Mouse (Mus musculus): Measurements from ENCODE around the gene Ece1. TPM values are rescaled to one million over a fixed set of nuclear protein-coding genes. Genes with fewer than 3 reads are reported as not detected.
A peak's percentile ranks its signal among the peaks of the same experiment; 100 is the strongest.

Ece1 gene
- polyA plus RNA-seq, 1 experiment from 2014 or later: 22.9 TPM

GRCm38 (mm10) chr4:137865221-137865641 lies 3.2 kb downstream of the Ece1 start:
- Histone ChIP-seq H3K27me3 (ENCODE audit: control insufficient read depth, insufficient read depth, low read length) (no peaks in the 10 kb centered on the region), H3K4me2 (replicated peaks; ENCODE audit: low read depth) (peak overlapping the region; percentile 21; the same call in 1 of the 2 replicates), H3K27ac (replicated peaks) (0 out of 2 replicates have a peak overlapping the region, but pooled peaks have one; percentile 25), H3K36me3 (ENCODE audit: control insufficient read depth, insufficient read depth, low read length) (no peaks in the 10 kb centered on the region), H3K4me3 (ENCODE audit: low read depth, low read length) (no peak overlapping the region), H3K9ac (ENCODE audit: low read length) (0 out of 2 replicates have a peak overlapping the region, but pooled peaks have one; percentile 27), H3K9me3 (ENCODE audit: control insufficient read depth, low read length) (no peaks in the 10 kb centered on the region), H3K4me1 (replicated peaks; ENCODE audit: control insufficient read depth, insufficient read depth) (peaks cover 29% of the 10 kb centered on the region)
- DNase-seq (ENCODE audit: low spot score): no peak
- ATAC-seq (ENCODE audit: low FRiP score, low TSS enrichment): no peak
- TF ChIP-seq EP300 (optimal IDR thresholded peaks at IDR 0.05) (no peak), CTCF (IDR thresholded peaks at IDR 0.05; ENCODE audit: low read depth) (no peak)
- 60% methylated on average over 10 of the region's 10 CpGs for WGBS

DNA sequence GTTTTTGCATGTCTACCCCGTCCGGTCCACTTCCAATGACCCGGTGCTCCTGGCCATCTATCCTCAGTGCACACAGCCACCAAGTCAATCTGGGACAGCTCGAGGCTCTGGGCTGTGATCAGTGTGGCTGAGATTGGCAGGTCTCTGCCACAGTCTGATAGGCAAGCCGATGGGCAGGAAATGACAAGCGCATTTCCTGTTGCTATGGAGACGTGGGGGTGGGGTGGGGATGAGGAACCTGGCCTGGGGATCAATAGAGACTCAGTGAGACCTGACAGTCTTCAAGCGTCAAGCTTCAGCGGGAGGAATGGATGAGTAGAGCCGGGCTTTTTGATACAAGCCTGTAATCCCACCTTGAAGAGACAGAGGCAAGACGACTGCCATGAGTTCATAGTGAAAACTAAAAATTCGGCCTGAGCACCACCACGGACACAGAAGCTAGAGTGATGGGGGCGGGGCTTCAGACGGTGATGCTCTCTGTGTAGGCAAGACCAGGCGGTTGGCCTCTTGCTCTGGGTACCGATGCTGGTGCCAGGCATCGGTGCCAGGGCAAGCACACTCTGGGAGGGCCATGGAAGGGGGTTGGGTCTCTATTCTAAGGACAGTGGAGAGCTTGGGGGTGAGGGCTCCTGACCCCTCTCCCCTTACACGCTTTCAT lies 4.3 kb downstream of the Ece1 start:
- DNase-seq (ENCODE audit: low spot score): no peak
- no peak for ATAC-seq (ENCODE audit: low FRiP score, low TSS enrichment)
- Histone ChIP-seq H3K4me1 (replicated peaks; ENCODE audit: control insufficient read depth, insufficient read depth) (peaks cover 32% of the 10 kb centered on the region), H3K9me3 (ENCODE audit: control insufficient read depth, low read length) (no peaks in the 10 kb centered on the region), H3K27ac (replicated peaks) (no peak overlapping the region), H3K4me2 (replicated peaks; ENCODE audit: low read depth) (no peak overlapping the region), H3K36me3 (ENCODE audit: control insufficient read depth, insufficient read depth, low read length) (no peaks in the 10 kb centered on the region), H3K9ac (ENCODE audit: low read length) (no peak overlapping the region), H3K27me3 (ENCODE audit: control insufficient read depth, insufficient read depth, low read length) (no peaks in the 10 kb centered on the region), H3K4me3 (ENCODE audit: low read depth, low read length) (no peak overlapping the region)
- 51% methylated on average over 19 of the region's 19 CpGs for WGBS
- no peak for TF ChIP-seq CTCF (IDR thresholded peaks at IDR 0.05; ENCODE audit: low read depth)
- TF ChIP-seq EP300 (optimal IDR thresholded peaks at IDR 0.05): no peak

GRCm38 (mm10) chr4:137867225-137867624 lies 5.2 kb downstream of the Ece1 start:
- H3K9ac ChIP-seq (ENCODE audit: low read length): 0 out of 2 replicates have a peak overlapping the region, but pooled peaks have one; percentile 4
- H3K27ac ChIP-seq (replicated peaks): peak overlapping the region; percentile 40; the same call in 1 of the 2 replicates
- H3K9me3 ChIP-seq (ENCODE audit: control insufficient read depth, low read length): no peaks in the 10 kb centered on the region
- H3K4me1 ChIP-seq (replicated peaks; ENCODE audit: control insufficient read depth, insufficient read depth): peaks cover 32% of the 10 kb centered on the region
- TF ChIP-seq CTCF (IDR thresholded peaks at IDR 0.05; ENCODE audit: low read depth): no peak
- TF ChIP-seq EP300 (optimal IDR thresholded peaks at IDR 0.05): no peak
- H3K36me3 ChIP-seq (ENCODE audit: control insufficient read depth, insufficient read depth, low read length): no peaks in the 10 kb centered on the region
- peak overlapping the region; percentile 25 for H3K4me2 ChIP-seq (replicated peaks; ENCODE audit: low read depth)
- ATAC-seq (ENCODE audit: low FRiP score, low TSS enrichment) (peak; percentile 50), DNase-seq (ENCODE audit: low spot score) (peak; percentile 76)
- H3K4me3 ChIP-seq (ENCODE audit: low read depth, low read length): no peak overlapping the region
- H3K27me3 ChIP-seq (ENCODE audit: control insufficient read depth, insufficient read depth, low read length): no peaks in the 10 kb centered on the region
- 21% methylated on average over 4 of the region's 4 CpGs for WGBS

GRCm38 (mm10) chr4:137867675-137868257 lies 5.7 kb downstream of the Ece1 start:
- Histone ChIP-seq H3K27me3 (ENCODE audit: control insufficient read depth, insufficient read depth, low read length) (no peaks in the 10 kb centered on the region), H3K4me2 (replicated peaks; ENCODE audit: low read depth) (peak overlapping the region; percentile 25), H3K27ac (replicated peaks) (peak overlapping the region; percentile 40; the same call in 1 of the 2 replicates), H3K9ac (ENCODE audit: low read length) (0 out of 2 replicates have a peak overlapping the region, but pooled peaks have one; percentile 4), H3K36me3 (ENCODE audit: control insufficient read depth, insufficient read depth, low read length) (no peaks in the 10 kb centered on the region), H3K9me3 (ENCODE audit: control insufficient read depth, low read length) (no peaks in the 10 kb centered on the region), H3K4me1 (replicated peaks; ENCODE audit: control insufficient read depth, insufficient read depth) (peaks cover 32% of the 10 kb centered on the region), H3K4me3 (ENCODE audit: low read depth, low read length) (no peak overlapping the region)
- DNase-seq (ENCODE audit: low spot score) (peak; percentile 56), ATAC-seq (ENCODE audit: low FRiP score, low TSS enrichment) (peak; percentile 38)
- TF ChIP-seq EP300 (optimal IDR thresholded peaks at IDR 0.05) (no peak), CTCF (IDR thresholded peaks at IDR 0.05; ENCODE audit: low read depth) (peak; percentile 62)
- WGBS: 31% methylated on average over 13 of the region's 13 CpGs

DNA sequence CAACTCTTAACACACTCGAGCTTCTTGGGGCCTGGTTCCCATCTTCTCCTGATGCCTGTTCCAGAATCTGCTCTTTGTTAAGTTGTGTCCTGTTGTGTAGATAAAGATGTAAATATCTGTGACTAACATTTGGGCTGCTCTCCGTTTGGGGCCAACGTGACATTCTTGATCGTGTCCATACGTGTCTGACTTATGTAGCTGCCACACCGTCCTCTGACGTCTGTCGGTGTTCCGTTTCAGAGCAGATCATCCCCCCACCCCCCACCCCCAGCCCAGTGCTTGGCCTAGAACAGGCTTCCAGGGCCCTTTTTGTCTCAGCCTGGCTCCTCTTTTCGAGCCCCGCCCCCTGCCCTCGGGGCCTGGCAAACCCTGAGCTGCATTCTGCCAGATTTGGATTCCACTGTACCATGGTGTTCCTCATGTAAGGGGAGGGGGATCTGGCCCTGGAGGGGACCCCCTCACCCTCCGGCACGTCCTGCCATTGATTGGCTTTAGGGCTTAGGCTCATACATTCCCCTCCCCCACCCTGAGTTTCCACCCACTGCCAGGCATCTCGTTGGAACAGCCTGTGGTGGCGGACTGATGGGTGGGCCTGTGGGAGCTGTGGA lies 7.7 kb downstream of the Ece1 start:
- no peaks in the 10 kb centered on the region for H3K9me3 ChIP-seq (ENCODE audit: control insufficient read depth, low read length)
- ATAC-seq (ENCODE audit: low FRiP score, low TSS enrichment) (no peak), DNase-seq (ENCODE audit: low spot score) (no peak)
- no peaks in the 10 kb centered on the region for H3K36me3 ChIP-seq (ENCODE audit: control insufficient read depth, insufficient read depth, low read length)
- 0 out of 2 replicates have a peak overlapping the region, but pooled peaks have one; percentile 14 for H3K4me2 ChIP-seq (replicated peaks; ENCODE audit: low read depth)
- H3K27me3 ChIP-seq (ENCODE audit: control insufficient read depth, insufficient read depth, low read length): no peaks in the 10 kb centered on the region
- peaks cover 31% of the 10 kb centered on the region for H3K4me1 ChIP-seq (replicated peaks; ENCODE audit: control insufficient read depth, insufficient read depth)
- H3K4me3 ChIP-seq (ENCODE audit: low read depth, low read length): no peak overlapping the region
- 0 out of 2 replicates have a peak overlapping the region, but pooled peaks have one; percentile 45 for H3K27ac ChIP-seq (replicated peaks)
- 37% methylated on average over 16 of the region's 16 CpGs for WGBS
- TF ChIP-seq EP300 (optimal IDR thresholded peaks at IDR 0.05): no peak
- no peak for TF ChIP-seq CTCF (IDR thresholded peaks at IDR 0.05; ENCODE audit: low read depth)
- no peak overlapping the region; the same call in 1 of the 2 replicates for H3K9ac ChIP-seq (ENCODE audit: low read length)

All from stomach, postnatal 0 days (tissue).